Mouse (Mus musculus) cerebellum, adult 2 months (tissue): ENCODE measurements around the gene Hist1h2bk. TPM values are rescaled to one million over a fixed set of nuclear protein-coding genes. Genes with fewer than 3 reads are reported as not detected.
A peak's percentile ranks its signal among the peaks of the same experiment; 100 is the strongest.
"Not testable (repeated sequence)": the region's sequence is repeated elsewhere in the genome, so short reads cannot be mapped to it uniquely, and the experiment has no call there.

ENCODE experiments used
- DNase-seq, 2 experiments: peaks; one replicate each; pipeline ENCODE4 v3.0.0; 2021
- H3K27ac ChIP-seq: fragments of 200-500 bp; 2 replicates; pipeline ENCODE4 v1.5.1; 2012; ENCODE audit warnings: low read length, control low read depth, inconsistent platforms; ENCODE audit not compliant: insufficient read depth
- H3K27me3 ChIP-seq: fragments of 200-500 bp; 2 replicates; pipeline ENCODE4 v1.6.1; 2012; ENCODE audit warnings: inconsistent platforms, mild to moderate bottlenecking, low read length, moderate library complexity; ENCODE audit not compliant: control insufficient read depth, insufficient read depth
- H3K4me1 ChIP-seq: fragments of 200-500 bp; 2 replicates; pipeline ENCODE4 v1.6.1; 2011; ENCODE audit warnings: low read length; ENCODE audit not compliant: control insufficient read depth, insufficient read depth
- H3K4me3 ChIP-seq: fragments of 200-500 bp; replicated peaks from 2 replicates; pipeline ENCODE3; 2011; ENCODE audit warnings: mild to moderate bottlenecking, low read depth, low read length, control low read depth; ENCODE audit not compliant: insufficient read depth
- CTCF ChIP-seq: fragments of 200-500 bp; IDR thresholded peaks from 2 replicates; pipeline ENCODE4 v1.5.1; 2011; ENCODE audit warnings: low read depth, mild to moderate bottlenecking, control low read depth, low read length, moderate library complexity, borderline replicate concordance; ENCODE audit not compliant: insufficient read depth
- POLR2A ChIP-seq: fragments of 200-500 bp; IDR thresholded peaks from 2 replicates; pipeline ENCODE4 v1.6.1; 2011; ENCODE audit warnings: low read length, control low read depth, borderline replicate concordance; ENCODE audit not compliant: insufficient read depth
- WGBS: fragments of 180-500 bp; shearing (Covaris S2); methylation state at CpG from one replicate; pipeline ENCODE4 v1.1.7; 2018; 5-methylcytosine and 5-hydroxymethylcytosine counted together
- polyA plus RNA-seq: library from polyadenylated mRNA; depleted of rRNA; stranded (reverse); fragments of >200 nt; gene quantifications from 2 replicates; pipeline ENCODE4 v1.2.3, GENCODE M21; 2012

Hist1h2bk gene
- polyA plus RNA-seq, 1 experiment = 0.34 TPM

DNA sequence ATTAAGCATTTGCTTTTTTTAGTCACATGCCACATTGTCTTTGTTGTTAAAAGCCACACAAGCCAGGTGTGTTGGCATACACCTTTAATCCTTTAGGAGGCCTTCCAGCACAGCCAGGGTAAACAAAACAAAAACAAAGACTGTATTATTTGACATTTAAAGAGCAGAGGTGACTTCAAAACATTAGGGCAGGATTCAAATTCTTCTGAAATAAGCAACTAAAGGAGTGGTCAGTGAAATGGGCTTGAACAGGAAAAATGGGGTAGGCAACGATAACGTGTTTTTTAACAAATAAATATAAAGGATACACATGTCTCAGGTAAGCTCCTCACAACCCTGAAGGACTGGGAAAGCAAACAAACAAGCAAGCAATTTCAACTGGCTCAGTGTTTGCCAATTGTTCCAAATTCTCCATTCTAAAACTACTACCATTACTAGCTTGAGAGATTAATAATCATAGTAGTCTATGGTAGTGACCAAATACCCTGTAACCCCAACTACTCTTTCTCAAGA lies 4.3 kb downstream of the Hist1h2bk start:
- Histone ChIP-seq H3K4me1 (no peaks in the 10 kb centered on the region; the same call in 1 of the 2 replicates), H3K27ac (no peak overlapping the region), H3K4me3 (no peak overlapping the region), H3K27me3 (no peaks in the 10 kb centered on the region)
- WGBS = 11% methylated on average over 2 of the region's 2 CpGs
- no peak for TF ChIP-seq POLR2A
- no peak for TF ChIP-seq CTCF
- no peak for DNase-seq

DNA sequence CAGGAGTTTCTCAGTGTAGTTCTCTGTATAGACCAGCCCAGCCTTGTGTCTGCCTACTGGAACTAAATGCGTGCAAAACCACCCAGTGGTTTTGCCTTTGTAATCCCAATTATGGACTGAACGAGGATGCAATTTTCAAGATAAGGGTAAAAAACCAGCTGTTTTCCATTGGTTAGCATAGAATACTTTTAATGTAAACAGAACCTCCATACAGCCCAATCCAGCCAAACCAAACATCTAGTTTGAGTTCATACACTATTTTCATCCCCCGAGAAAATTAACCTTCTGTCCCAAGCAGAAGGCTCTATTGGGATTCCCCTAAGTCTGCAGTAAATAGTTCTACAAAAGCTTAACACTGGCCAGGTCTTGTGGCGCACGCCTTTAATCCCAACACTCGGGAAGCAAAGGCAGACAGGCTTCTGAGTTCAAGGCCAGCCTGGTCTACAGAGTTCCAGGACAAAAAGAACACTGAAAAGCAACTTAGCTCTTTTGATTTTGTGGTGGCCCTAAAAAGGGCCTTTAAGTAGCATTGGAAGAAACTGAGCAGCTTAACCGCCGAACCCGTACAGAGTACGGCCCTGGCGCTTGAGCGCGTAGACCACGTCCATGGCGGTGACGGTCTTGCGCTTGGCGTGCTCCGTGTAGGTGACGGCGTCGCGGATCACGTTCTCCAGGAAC lies 4.9 kb downstream of the Hist1h2bk start:
- TF ChIP-seq CTCF (no peak), POLR2A (no peak)
- H3K4me3 ChIP-seq = peak overlapping the region; percentile 52
- no peaks in the 10 kb centered on the region for H3K27me3 ChIP-seq
- 2% methylated on average over 24 of the region's 24 CpGs for WGBS
- H3K27ac ChIP-seq = peak overlapping the region; percentile 35; the same call in 1 of the 2 replicates
- H3K4me1 ChIP-seq = no peaks in the 10 kb centered on the region; the same call in 1 of the 2 replicates
- peak in 1 of 2 experiments; percentile 34 for DNase-seq

GRCm38 (mm10) chr13:22041142-22041536 lies 5.5 kb downstream of the Hist1h2bk start, which contains the start of gene Hist1h4i:
TSS of gene Hist1h4i (minus strand) at chr13:22041362.
- H3K4me1 ChIP-seq, H3K27me3 ChIP-seq: not testable (repeated sequence)
- Histone ChIP-seq H3K27ac (peak within 1 kb of the TSS; percentile 35; the same call in 1 of the 2 replicates), H3K4me3 (peak within 1 kb of the TSS; percentile 52)
- TF ChIP-seq POLR2A = peak; percentile 93; the same call in 1 of the 2 replicates
- DNase-seq = peak; percentile 95 to 98
- under 1% methylated on average over 27 of the region's 27 CpGs for WGBS

DNA sequence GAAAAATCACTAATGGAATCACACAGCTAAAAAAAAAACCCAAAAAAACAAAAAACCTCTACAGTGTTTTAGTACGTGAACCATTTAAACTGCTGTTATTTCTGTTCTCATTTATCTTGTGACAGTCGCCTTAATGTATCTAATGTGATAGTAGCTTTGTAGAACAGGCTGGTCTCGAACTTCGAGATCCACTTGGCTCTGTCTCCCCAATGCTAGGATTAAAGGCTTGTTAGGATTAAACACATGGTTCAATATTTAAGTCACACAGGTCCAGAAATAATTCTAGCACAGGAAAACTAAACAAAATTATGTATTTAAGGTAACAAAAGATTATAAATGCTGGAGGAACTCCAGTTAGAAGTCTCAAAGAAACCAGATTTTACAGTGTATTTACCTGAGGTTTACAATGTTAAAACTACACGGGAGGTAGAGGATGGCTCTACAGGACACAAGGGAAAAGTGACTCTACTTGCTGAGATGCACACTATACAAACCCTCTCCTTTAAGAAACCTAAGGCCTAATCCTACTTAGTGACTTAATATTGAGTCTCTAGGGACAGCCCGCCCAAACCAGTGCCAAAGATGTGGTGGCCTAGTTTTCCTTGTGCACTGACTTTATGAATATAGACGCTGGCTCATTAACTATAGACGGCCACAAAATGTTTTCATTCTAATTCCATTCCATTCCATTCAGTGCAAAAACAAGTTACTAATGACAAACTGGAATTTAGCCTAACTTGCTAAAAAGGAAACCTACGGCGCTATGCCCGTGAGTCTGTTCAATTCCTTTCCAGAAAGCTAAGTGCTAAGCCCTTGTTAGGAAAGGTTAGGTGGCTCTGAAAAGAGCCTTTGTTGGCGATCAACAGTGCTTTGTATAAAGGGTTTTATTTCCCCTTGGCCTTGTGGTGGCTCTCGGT lies 6.2 kb downstream of the Hist1h2bk start:
- DNase-seq = no peak
- Histone ChIP-seq H3K27me3 (no peaks in the 10 kb centered on the region), H3K27ac (no peak overlapping the region; the same call in 1 of the 2 replicates), H3K4me3 (peak overlapping the region; percentile 60), H3K4me1 (no peaks in the 10 kb centered on the region; the same call in 1 of the 2 replicates)
- 4% methylated on average over 13 of the region's 13 CpGs for WGBS
- TF ChIP-seq CTCF (no peak), POLR2A (no peak)

DNA sequence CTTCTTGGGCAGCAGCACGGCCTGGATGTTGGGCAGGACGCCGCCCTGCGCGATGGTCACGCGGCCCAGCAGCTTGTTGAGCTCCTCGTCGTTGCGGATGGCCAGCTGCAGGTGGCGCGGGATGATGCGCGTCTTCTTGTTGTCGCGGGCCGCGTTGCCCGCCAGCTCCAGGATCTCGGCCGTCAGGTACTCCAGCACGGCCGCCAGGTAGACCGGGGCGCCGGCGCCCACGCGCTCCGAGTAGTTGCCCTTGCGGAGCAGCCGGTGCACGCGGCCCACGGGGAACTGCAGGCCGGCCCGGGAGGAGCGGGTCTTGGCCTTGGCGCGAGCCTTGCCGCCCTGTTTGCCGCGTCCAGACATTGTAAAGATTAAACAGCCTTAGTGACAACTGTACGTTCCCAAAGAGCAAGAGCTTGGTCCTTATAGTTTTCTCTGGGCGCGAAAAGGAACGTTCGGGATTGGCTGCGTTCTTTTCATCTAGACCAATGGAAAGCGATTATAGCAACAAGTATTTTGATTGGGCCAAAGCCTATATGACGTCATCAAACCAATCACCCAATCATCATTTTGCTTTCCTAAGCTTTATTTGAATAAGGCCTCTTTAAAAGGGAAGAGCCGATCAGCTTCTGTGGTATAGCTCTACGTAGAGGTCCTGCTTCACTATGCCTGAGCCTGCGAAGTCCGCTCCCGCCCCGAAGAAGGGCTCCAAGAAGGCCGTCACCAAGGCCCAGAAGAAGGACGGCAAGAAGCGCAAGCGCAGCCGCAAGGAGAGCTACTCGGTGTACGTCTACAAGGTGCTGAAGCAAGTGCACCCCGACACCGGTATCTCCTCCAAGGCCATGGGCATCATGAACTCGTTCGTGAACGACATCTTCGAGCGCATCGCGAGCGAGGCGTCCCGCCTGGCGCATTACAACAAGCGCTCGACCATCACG lies 7.2 kb downstream of the Hist1h2bk start, which contains the start of the genes Hist1h2ag and Hist1h2bj:
Gene Hist1h2ag (minus strand): TSS at position 377 of the 935 bp plus-strand sequence.
Gene Hist1h2bj (plus strand): TSS at position 647 of the 935 bp plus-strand sequence.
- TF ChIP-seq POLR2A = peak; percentile 83; the same call in 1 of the 2 replicates
- DNase-seq = peak; percentile 89 to 96
- H3K4me1 ChIP-seq, H3K27me3 ChIP-seq: not testable (repeated sequence)
- peak within 1 kb of the TSS; percentile 57; the same call in 1 of the 2 replicates for H3K27ac ChIP-seq
- peak within 1 kb of the TSS; percentile 60 for H3K4me3 ChIP-seq
- under 1% methylated on average over 54 of the region's 80 CpGs for WGBS

DNA sequence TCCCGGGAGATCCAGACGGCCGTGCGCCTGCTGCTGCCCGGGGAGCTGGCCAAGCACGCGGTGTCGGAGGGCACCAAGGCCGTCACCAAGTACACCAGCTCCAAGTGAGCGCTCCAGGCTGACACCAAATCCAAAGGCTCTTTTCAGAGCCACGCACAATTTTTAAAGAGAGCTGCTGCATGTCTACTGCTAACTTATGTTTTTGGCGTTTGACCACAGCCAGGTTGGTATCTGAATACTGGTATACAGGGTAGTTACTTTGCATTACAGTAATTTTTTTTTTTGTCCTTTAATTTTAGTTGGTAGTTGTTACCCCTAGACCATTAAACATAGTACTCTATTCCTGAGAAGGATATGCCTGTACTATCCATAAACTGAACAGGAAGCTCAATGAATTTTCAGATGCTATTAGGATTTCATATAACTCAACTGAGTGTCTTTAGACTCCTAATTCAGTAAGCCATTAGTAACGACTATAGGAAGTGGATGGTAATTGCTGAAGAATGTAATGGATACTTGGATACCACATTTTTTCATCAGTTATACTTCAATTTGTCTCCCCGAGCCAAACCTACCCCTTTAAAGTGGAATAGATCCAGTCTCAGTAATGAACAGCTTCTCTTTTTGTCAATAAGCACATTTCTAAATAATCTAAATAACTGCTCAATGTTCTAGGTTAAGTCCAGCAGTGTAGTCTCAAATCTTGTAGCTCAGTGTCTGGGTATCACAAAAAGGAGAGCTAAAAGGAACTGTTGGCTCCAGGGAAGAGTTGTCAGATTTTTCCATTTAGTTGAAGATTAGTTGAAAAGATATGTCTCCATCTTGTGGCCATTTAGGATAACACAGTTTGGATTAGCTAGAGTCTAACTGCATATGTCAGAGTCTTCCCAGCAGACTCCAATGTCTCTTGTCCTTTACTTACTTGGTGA lies 8.1 kb downstream of the Hist1h2bk start:
- DNase-seq = peak in 1 of 2 experiments; percentile 56
- Histone ChIP-seq H3K27me3 (no peaks in the 10 kb centered on the region), H3K27ac (no peak overlapping the region), H3K4me3 (peak overlapping the region; percentile 3), H3K4me1 (no peaks in the 10 kb centered on the region; the same call in 1 of the 2 replicates)
- TF ChIP-seq POLR2A = no peak
- peak; percentile 18; the same call in 1 of the 2 replicates for TF ChIP-seq CTCF
- WGBS = under 1% methylated on average over 14 of the region's 14 CpGs
